Mouse (Mus musculus) urinary bladder, adult 2 months (tissue): ENCODE results near the gene Tbcc. TPM values are rescaled to one million over a fixed set of nuclear protein-coding genes. Genes with fewer than 3 reads are reported as not detected.

Source experiments
- DNase-seq: peaks from one replicate; pipeline ENCODE4 v3.0.0; 2022; ENCODE audit warnings: low spot score
- polyA plus RNA-seq: library from polyadenylated mRNA; depleted of rRNA; stranded (reverse); fragments of >200 nt; gene quantifications from 2 replicates; pipeline ENCODE4 v1.2.3, GENCODE M21; 2012

Gene Tbcc
- polyA plus RNA-seq, 1 experiment, result 21.5 TPM

- no peak for DNase-seq
These were observed 20.2 kb upstream of the Tbcc start for GRCm38 (mm10) chr17:46870204-46870798.

GRCm38 (mm10) chr17:46870913-46871312, 19.6 kb upstream of the Tbcc start:
- DNase-seq, result no peak

GRCm38 (mm10) chr17:46872806-46873205, 17.7 kb upstream of the Tbcc start:
- DNase-seq, result no peak

- no peak for DNase-seq
These were observed 16.4 kb upstream of the Tbcc start for GRCm38 (mm10) chr17:46874133-46874532.

GRCm38 (mm10) chr17:46875626-46876025, 14.9 kb upstream of the Tbcc start:
- DNase-seq, result no peak

GRCm38 (mm10) chr17:46876371-46876950, 14.0 kb upstream of the Tbcc start:
- DNase-seq, result no peak

- no peak for DNase-seq
These were observed 13.4 kb upstream of the Tbcc start for GRCm38 (mm10) chr17:46877061-46877460.

- no peak for DNase-seq
These were observed 10.6 kb upstream of the Tbcc start for GRCm38 (mm10) chr17:46879841-46880311.

- no peak for DNase-seq
These were observed 10.2 kb upstream of the Tbcc start for GRCm38 (mm10) chr17:46880322-46880721.

- no peak for DNase-seq
These were observed 8.8 kb upstream of the Tbcc start for GRCm38 (mm10) chr17:46881728-46882127.

- no peak for DNase-seq
These were observed 7.4 kb upstream of the Tbcc start for GRCm38 (mm10) chr17:46883107-46883506.

- no peak for DNase-seq
These were observed 5.7 kb upstream of the Tbcc start for GRCm38 (mm10) chr17:46884766-46885165.

GRCm38 (mm10) chr17:46885218-46885909, 5.1 kb upstream of the Tbcc start:
- DNase-seq, result no peak

- no peak for DNase-seq
These were observed 4.4 kb upstream of the Tbcc start for GRCm38 (mm10) chr17:46885910-46886643.

GRCm38 (mm10) chr17:46888511-46889212, 1.8 kb upstream of the Tbcc start:
- DNase-seq, result no peak

- DNase-seq, result peak; percentile 62
These were observed 917 bp upstream of the Tbcc start for GRCm38 (mm10) chr17:46889450-46890084.

GRCm38 (mm10) chr17:46890843-46891594, 535 bp downstream of the Tbcc start:
- no peak for DNase-seq

GRCm38 (mm10) chr17:46895426-46895825, 4.9 kb downstream of the Tbcc start:
- DNase-seq, result no peak

- DNase-seq, result no peak
These were observed 6.9 kb downstream of the Tbcc start for GRCm38 (mm10) chr17:46897221-46897950.

- DNase-seq, result no peak
These were observed 10.5 kb downstream of the Tbcc start for GRCm38 (mm10) chr17:46900941-46901340.
